Mouse (Mus musculus) granulocyte monocyte progenitor cell, adult 5-6 weeks (primary cell): Measurements from ENCODE around the gene Hps1. TPM values are rescaled to one million over a fixed set of nuclear protein-coding genes. Genes with fewer than 3 reads are reported as not detected.

Experiments used
- ATAC-seq: replicated peaks from 2 replicates; pipeline ENCODE4 v1.8.0; 2016; ENCODE audit warnings: mild to moderate bottlenecking, moderate TSS enrichment, inconsistent platforms; ENCODE audit not compliant: poor library complexity, severe bottlenecking
- total RNA-seq, 2 experiments: library from RNA; stranded (forward) in 1 of 2; stranded (reverse) in 1 of 2; fragments of 200-712, 200-1000 nt in 1 of 2; fragments of >200 nt in 1 of 2; fragmentation: Nextera tagmentation in 1 of 2; gene quantifications; 2 replicates each; pipeline ENCODE4 v1.2.3; 2014 to 2017

Hps1 gene
- total RNA-seq, 2 experiments from 2014 or later: 22.7 to 24.1 TPM

- ATAC-seq: no peak
Measured at GRCm38 (mm10) chr19:42756671-42757070, 23.1 kb downstream of the Hps1 start.

- ATAC-seq: no peak
Measured at GRCm38 (mm10) chr19:42755148-42755870, 24.5 kb downstream of the Hps1 start.

GRCm38 (mm10) chr19:42753141-42753917 lies 26.4 kb downstream of the Hps1 start:
- ATAC-seq: peak; percentile 50

GRCm38 (mm10) chr19:42752363-42752931 lies 27.3 kb downstream of the Hps1 start, which contains the start of gene Pyroxd2:
Gene Pyroxd2, minus strand, starts transcription at chr19:42752775.
- peak; percentile 60 for ATAC-seq

GRCm38 (mm10) chr19:42750196-42750595 lies 29.6 kb downstream of the Hps1 start:
- ATAC-seq: no peak

- no peak for ATAC-seq
Measured at GRCm38 (mm10) chr19:42746702-42747101, 33.1 kb downstream of the Hps1 start.

GRCm38 (mm10) chr19:42745869-42746224 lies 33.9 kb downstream of the Hps1 start:
- ATAC-seq: no peak

- no peak for ATAC-seq
Measured at GRCm38 (mm10) chr19:42745084-42745868, 34.5 kb downstream of the Hps1 start.

GRCm38 (mm10) chr19:42744162-42744586 lies 35.6 kb downstream of the Hps1 start:
- ATAC-seq: peak; percentile 93

GRCm38 (mm10) chr19:42743261-42743660 lies 36.5 kb downstream of the Hps1 start:
- no peak for ATAC-seq

GRCm38 (mm10) chr19:42741884-42742283 lies 37.9 kb downstream of the Hps1 start:
- ATAC-seq: no peak

- no peak for ATAC-seq
Measured at GRCm38 (mm10) chr19:42740163-42740899, 39.4 kb downstream of the Hps1 start.

- no peak for ATAC-seq
Measured at GRCm38 (mm10) chr19:42739734-42740133, 40.0 kb downstream of the Hps1 start.

GRCm38 (mm10) chr19:42737753-42738152 lies 42.0 kb downstream of the Hps1 start:
- ATAC-seq: no peak

GRCm38 (mm10) chr19:42734982-42735381 lies 44.8 kb downstream of the Hps1 start:
- no peak for ATAC-seq

GRCm38 (mm10) chr19:42727424-42727823 lies 52.4 kb downstream of the Hps1 start:
- ATAC-seq: no peak

GRCm38 (mm10) chr19:42726766-42727165 lies 53.0 kb downstream of the Hps1 start:
- ATAC-seq: no peak

- no peak for ATAC-seq
Measured at GRCm38 (mm10) chr19:42725973-42726350, 53.8 kb downstream of the Hps1 start.

GRCm38 (mm10) chr19:42725056-42725972 lies 54.5 kb downstream of the Hps1 start:
- peak; percentile 35; the same call in 1 of the 2 replicates for ATAC-seq
